Mouse (Mus musculus) CD4-positive, CD25-positive, alpha-beta regulatory T cell, adult 2 months (primary cell): ENCODE results near the gene Dnajb3.
"Not testable (repeated sequence)": the region's sequence is repeated elsewhere in the genome, so short reads cannot be mapped to it uniquely, and the experiment has no call there.

Experiments
- DNase-seq: peaks from one replicate; pipeline ENCODE4 v3.0.0-alpha.2; 2012; ENCODE audit warnings: low read depth, low spot score

The Dnajb3 gene

DNA sequence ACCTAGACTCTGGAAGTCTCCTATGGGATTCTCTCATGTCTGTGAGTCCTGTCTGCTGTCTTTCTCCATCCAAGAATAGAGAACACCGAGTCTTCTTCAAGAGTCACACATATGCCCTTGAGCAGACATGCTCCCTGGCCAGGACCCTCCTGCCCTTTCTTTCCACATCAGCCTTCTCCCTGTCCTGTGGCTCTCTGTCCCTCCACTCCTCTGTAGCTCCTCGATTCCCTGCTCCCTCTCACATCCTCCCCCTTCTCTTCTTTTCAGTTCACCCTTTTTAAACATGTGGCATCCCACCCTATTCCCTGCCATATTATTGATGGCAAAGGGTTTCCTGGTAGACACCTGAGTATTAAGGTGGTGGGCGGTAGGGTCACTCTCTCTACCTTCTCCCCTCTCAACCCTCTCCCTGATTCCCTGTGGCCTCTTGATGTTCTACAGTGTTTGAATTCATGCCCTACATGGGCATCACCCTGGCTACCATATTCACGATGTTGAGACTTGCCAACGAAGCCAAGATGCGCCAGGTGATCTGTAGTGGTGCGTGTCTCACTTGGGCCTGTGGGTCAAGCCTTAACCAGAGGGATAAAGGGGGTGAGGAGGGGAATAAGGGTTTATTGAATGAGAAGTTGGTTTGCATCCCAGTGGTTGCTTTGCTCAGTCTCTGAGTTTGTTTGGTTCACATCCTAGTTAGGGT is 26.4 kb upstream of the Dnajb3 start:
- no peak for DNase-seq

DNA sequence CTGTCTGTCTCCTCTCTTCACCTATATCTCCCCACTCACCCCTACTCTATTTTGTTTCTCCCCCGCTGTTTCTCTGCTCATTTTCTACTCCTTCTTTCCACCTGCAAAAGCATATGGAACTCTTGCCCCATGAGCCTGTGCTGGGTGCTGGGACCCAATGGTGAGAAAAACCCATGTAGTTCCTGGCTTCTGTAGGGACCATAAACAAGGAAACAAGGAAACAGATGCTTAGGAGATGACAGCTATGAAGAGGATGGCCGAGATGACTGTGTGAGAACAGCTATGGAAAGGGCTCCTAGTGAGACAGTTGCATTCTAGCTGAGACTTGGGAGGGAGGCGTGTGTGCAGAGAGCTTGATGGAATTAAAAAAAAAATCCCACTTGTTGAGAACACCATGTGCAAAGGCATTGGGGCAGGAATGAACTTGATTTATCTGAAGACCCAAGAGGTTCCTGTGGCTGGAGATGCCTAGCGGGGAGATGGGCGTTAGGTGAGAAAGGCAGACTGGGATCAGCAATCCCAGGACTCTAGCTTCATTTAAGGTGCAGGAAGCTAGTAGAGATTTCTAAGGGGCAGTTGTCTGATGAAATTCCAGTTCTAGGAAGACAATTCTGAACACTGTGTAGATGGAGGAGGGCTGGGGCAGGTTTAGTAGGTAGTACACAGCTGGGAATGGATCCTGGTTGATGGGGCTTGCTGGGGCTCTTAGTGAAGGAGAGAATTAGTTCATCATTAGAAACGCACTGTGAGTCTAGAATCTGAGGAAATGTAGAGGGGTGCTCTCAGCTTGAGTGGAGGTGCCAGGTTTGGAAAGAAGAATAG is 25.6 kb upstream of the Dnajb3 start:
- no peak for DNase-seq

DNA sequence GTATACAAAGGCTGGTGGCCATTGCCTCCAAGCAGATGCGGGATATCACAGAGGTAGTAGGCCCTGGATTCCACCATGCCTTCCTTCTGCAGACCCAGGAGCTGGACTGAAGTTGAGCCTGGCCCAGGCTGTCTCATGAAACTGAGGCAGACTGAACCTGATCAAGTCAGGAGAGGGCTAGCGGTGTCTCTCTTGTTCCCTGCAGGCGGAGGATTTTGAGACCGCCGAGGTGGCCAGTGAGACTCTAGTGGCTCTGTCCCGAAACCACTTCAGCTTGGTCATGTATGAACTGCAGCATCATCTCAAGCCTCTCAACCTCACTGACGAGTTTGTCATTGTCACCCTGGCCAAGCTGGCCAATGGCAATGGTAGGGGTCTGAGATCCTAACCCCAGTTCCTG is 24.8 kb upstream of the Dnajb3 start:
- DNase-seq = no peak

DNA sequence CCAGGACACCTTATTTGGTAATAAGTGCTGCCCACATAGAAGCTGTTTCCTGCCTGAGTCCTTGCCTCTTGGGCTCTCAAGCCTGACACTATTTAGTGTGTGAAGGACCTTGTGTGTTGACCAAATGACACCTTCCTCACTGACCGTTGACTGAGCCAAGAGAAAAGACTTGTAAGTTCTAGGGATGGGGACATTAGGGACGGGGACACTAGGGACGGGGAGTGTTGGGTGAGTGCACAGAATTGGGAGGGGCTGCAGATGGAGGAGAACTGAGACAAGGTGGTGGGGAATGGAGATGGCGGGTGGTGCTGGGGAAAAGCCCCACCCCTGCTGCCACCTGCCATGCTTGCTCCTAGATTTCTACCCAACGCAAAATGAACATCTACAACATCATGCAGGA is 24.4 kb upstream of the Dnajb3 start:
- no peak for DNase-seq

DNA sequence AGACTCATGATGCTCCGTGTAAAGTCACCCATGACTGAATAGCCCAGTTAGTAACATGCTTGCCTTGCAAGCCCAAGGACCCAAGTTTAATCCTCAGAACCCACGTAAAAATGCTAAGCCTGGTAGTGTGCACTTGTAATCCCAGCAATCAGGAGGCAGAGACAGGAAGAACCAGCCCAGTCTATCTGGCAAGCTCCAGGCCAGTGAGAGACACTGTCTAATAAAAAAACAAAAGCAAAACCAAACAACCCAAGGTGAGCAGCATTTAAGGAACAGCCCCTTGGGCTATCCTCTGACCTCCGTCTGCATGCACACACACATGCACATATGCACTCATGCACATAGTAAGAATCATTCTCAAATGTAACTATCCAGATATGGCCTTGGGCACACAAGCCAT is 24.0 kb upstream of the Dnajb3 start:
- no peak for DNase-seq

GRCm38 (mm10) chr1:88228121-88228520 is 22.5 kb upstream of the Dnajb3 start:
- DNase-seq = no peak

DNA sequence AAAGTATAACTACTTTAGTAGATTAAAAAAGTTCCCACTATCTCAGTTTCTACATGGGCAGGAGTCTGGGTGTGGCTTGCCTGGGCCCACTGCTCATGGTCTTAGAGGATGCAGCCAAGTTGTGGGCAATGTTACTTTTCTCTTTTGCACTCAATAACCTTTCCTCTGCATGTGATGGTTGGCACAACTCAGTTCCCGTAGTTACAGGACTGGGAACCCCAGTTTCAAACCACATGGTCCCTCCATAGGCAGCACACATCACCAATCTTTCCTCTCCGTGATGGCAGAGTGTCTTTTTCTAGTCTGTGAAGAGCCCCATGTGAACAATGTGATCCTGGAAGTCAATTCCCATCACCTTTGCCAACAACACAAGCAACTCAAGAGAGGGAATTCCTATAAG is 21.9 kb upstream of the Dnajb3 start:
- no peak for DNase-seq

DNA sequence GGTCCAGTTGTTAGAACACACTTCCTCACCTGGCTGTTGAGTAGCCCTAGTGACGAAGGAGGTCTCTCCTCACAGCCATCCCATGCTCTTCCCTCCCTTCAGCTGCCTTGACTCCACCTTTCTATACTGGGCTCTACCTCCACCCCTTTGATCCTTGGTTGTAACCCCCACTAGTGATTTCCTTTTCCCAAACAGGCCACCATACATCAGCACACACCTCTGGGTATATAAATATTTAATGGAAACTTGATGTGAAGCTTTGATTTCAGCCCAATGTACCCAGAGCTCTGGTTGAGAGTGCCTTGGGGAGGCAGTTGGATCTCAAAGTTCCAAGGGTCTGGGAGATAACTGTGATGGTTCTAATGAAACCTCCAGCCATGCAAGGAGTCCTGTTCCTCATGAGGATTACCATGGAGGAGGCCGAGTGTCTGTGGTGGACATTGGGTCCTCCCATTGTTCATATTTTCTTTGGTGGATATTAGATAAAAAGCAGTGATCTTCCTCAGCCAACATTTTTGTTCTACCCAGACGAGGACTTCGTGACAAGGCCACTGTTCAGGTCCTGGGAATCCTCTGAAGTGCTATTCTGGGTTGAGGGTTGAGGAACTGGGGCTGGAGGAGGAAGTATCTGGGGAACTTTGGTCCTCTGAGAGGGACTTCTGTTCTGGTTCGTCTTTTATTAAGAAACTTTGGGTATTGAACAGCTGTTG is 21.2 kb upstream of the Dnajb3 start, which contains the start of gene Mroh2a:
Gene Mroh2a, plus strand, starts transcription at position 317 of the 710 bp plus-strand sequence.
- DNase-seq = peak; percentile 4

DNA sequence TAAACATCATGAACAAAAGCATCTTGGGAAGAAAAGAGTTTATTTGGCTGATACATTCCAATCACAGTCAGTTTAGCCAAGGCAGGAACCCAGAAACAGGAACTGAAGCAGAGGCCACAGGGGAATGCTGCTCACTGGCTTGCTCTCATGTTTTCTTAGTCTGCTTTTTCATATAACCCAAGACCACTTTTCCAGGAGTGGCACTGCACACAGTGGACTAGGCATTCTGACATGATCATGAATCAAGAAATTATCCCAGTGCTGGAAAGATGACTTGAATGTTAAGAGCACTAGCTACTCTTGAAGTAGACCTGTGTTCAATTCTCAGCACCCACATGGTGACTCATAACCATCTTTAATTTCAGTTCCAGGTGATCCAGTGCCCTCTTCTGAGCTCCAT is 20.2 kb upstream of the Dnajb3 start:
- peak; percentile 2 for DNase-seq

DNA sequence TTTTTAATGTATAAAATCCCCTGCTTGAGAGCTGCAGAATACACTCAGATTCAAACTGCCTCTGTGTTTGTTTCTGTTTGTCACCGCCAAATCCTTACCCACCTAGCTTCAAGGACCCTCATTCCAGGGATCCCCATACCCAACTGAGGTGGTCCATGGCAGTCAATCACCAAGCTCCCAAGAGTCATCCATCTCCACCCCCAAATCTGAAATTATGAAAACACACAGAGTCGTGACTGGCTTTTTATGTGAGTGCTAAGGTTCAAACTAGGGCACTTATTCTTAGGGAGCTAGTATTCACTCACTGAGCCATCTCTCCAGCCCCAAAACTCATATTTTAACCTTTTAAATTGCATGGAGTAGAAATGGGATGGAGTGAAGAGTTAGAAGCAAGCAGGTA is 19.7 kb upstream of the Dnajb3 start:
- DNase-seq = peak; percentile 1

DNA sequence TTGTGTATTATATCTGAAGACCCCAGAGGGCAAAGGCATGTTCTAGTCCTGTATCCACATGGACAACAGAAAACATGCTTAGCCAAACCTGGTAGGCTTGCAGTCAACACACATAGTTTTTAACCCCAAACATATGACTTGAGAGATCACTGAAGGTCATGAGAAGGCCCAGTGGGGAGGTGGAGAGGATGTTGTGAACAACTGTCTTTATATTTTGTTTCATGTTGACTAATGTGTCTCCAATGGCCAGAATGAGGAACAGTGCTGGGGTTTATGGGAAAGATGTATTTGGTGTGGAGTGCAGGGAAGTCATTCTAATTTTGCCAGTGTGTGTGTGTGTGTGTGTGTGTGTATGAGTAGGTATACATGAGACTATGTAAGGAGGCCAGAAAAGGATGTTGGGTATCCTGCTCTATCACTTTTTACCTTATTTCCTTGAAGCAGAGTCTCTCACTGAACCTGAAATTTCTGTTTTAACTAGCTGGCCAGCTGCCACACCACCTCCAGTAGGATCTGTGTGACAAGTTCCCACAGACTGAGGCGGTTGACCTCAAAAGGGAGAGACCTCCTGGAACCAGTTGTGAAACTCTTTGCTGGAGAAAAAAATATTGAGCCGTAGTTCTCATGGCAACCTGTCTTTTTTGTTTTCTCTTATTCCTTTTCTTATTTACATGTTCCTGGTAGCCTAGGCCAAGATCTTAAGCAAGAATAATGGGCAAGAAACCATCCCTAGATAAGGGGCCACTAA is 18.6 kb upstream of the Dnajb3 start:
- peak; percentile 12 for DNase-seq

- peak; percentile 17 for DNase-seq
Observed at GRCm38 (mm10) chr1:88223591-88223990, 18.0 kb upstream of the Dnajb3 start.

DNA sequence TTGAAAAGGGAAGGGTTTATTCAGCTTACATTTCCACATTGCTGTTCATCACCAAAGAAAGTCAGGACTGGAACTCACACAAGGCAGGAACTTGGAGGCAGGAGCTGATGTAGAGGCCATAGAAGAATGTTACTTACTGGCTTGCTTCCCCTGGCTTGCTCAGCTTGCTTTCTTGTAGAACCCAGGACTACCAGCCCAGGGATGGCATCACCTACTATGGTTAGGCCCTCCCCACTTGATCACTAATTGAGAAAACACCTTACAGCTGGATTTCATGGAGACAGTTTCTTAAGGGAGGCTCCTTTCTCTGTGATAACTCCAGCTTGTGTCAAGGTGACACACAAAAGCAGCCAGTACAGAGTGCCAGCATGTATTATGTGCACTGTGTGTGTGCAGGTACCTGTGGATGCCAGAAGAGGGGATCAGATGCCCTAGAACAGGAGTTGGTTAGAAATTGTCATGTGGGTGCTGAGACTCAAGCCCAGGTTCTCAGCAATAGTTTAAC is 17.5 kb upstream of the Dnajb3 start:
- DNase-seq = not testable (repeated sequence)

DNA sequence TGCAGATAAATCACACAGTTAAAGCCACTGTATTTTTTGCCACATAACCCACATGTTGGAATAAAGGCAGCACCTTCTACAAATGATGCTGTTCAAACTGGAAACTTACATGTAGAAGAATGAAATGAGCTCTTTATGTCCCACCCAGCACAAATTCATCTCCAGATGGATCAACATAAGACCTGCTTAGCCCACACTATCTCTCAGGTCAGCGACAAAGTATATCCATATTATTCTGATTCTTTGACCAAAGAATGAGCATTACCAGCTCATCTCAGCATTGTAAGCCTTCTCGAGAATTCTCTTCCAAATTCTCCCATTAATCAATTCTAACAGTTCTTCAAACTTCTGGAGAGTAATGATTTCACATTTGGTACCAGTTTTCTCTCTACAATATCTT is 16.6 kb upstream of the Dnajb3 start:
- peak; percentile 8 for DNase-seq

GRCm38 (mm10) chr1:88220336-88220735 is 14.8 kb upstream of the Dnajb3 start:
- peak; percentile 12 for DNase-seq

DNA sequence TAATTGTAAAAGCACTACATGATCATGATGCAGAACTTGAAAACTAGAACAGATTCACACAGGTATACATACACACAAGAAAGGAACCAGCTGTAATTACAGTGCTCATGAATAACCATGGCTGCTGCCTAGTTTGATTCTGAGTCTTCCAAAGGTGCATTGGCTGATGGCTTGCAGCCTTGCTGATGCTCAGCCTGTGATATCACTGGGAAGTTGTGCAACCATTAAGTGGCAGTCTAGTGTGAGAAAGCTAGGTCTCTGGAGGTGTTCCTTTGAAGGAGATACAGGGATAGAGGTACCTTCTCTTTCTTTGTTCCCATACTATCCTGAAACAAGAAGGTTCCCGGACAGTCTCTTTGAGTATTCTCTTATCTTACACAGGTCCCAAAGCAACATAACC is 13.5 kb upstream of the Dnajb3 start:
- peak; percentile 8 for DNase-seq

DNA sequence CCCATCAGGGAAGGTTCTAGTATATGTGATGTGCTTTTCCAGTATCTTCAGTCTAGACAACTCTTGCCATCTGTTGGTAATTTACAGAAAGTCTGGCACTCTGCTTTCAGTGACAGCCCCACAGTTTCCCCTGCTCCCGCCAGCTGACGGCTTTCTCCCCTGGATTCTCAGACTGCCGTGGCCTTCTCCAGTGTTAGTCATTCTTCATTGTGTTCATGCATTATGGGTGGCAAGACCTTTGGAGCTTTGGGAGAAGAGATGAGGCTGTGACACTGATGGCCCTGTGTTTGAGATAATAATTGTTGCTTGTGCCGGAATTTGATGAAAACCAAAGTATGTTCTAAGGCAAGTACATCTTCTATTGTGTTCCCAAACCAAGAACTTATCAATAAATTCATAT is 13.0 kb upstream of the Dnajb3 start:
- peak; percentile 10 for DNase-seq

GRCm38 (mm10) chr1:88218051-88218450 is 12.5 kb upstream of the Dnajb3 start:
- DNase-seq = peak; percentile 11

DNA sequence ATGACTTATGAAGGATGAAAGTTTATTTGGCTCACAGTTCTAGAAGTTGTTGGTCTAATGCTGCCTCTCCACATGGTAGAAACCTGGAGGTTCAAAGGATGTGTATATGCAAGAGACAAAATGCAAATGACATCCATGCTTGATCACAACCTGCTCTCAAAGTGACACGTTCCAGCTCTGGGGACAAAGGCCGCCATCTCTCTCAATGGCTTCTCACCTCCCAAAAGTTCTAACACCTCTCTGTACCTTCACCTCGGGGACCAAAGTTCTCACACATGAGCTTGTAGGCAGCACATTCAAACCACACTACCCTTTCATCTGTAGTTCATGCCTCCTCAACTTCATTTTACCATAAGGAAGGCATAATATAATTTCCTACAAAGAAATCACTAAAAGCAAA is 12.0 kb upstream of the Dnajb3 start:
- DNase-seq = peak; percentile 7

- DNase-seq = peak; percentile 17
Observed at GRCm38 (mm10) chr1:88217144-88217543, 11.6 kb upstream of the Dnajb3 start.

- DNase-seq = peak; percentile 6
Observed at GRCm38 (mm10) chr1:88216551-88216950, 11.0 kb upstream of the Dnajb3 start.
